Mouse (Mus musculus) ES-Bruce4 (cell line): ENCODE data around the gene 6430531B16Rik.

Experiments
- EP300 ChIP-seq: IDR thresholded peaks from 2 replicates; pipeline ENCODE4 v1.6.1; 2011; ENCODE audit warnings: low read depth, low read length; ENCODE audit not compliant: insufficient read depth
- POLR2A ChIP-seq: IDR thresholded peaks from one replicate; pipeline ENCODE4 v1.8.1; 2011; ENCODE audit warnings: low read length; ENCODE audit not compliant: insufficient read depth

DNA sequence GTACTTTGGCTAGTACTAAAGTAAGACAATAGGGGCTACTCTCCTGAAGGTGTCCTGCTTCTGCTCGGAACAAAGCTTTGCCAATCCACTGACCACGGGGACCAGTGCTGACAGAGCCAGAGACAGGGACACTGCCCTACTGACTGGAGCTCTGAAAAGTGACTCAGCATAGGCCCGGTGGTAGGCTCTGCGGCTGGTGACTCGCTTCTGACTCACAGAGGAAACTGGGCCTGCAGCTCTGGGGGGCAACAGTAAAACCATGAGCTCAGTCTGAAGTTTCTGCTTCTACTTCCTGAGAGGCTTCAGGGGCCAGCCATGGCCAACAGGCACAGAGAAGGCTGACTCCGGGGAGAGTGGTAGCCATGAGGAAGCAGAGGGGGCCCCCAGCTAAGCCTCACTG is 7.1 kb downstream of the 6430531B16Rik start:
- TF ChIP-seq EP300 = no peak
- no peak for TF ChIP-seq POLR2A
